Mouse (Mus musculus) spleen, adult 2 months (tissue): ENCODE measurements at regions not wholly inside any gene's neighbourhood (a gene's known extent, or its start where the extent isn't known, plus 50 kb on each side); places are given as distances from the start of the nearest gene placed in this dataset.

Source experiments
- CTCF ChIP-seq: fragments of 200-500 bp; IDR thresholded peaks from 2 replicates; pipeline ENCODE4 v1.5.1; 2011; ENCODE audit warnings: mild to moderate bottlenecking, inconsistent platforms; ENCODE audit not compliant: insufficient read depth, insufficient read length, insufficient replicate concordance; ENCODE audit errors: extremely low read depth
- POLR2A ChIP-seq: fragments of 200-500 bp; IDR thresholded peaks from 2 replicates; pipeline ENCODE4 v1.6.1; 2011; ENCODE audit warnings: low read depth, low read length, inconsistent platforms

DNA sequence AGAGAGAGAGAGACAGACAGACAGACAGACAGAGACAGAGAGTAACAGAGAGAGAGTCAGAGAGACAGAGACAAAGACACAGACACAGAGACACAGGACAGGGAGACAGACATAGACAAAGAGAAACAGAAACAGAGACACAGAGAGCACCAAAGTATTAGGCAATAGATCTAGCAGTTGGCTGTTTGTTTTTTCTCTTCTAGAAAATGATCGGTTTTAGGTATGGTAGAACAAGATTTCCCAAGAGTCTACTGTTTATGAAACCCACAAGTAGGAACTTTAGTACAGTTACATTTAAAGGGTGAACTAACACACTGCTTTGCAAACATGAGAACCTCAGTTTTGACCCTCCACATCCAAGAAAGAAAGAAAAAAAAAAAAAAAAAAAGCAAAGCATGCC, 3350.2 kb upstream of the Gm7489 start:
- TF ChIP-seq CTCF (no peak), POLR2A (no peak)
